Mouse (Mus musculus) CH12.LX (cell line): ENCODE results near the gene Neu2. TPM values are rescaled to one million over a fixed set of nuclear protein-coding genes. Genes with fewer than 3 reads are reported as not detected.

Experiments used
- DNase-seq: peaks from one replicate; pipeline ENCODE4 v3.0.0-alpha.2; 2013; ENCODE audit errors: extremely low read depth
- H3K27ac ChIP-seq: 2 replicates; pipeline ENCODE4 v1.5.1; 2012; ENCODE audit warnings: low read depth, mild to moderate bottlenecking, control low read depth, moderate library complexity; ENCODE audit not compliant: insufficient read depth
- H3K27me3 ChIP-seq: replicated peaks from 2 replicates; pipeline ENCODE3; 2012; ENCODE audit warnings: inconsistent platforms
- H3K36me3 ChIP-seq, 2 experiments: replicated peaks in 1 of 2; 2 replicates each; pipeline versions ENCODE3 to v1.6.1; 2012; ENCODE audit warnings: inconsistent platforms in 1 of 2, low read length in 1 of 2, mild to moderate bottlenecking in 1 of 2, mixed read lengths in 1 of 2, moderate library complexity in 1 of 2; ENCODE audit not compliant: control insufficient read depth in 1 of 2, insufficient read depth in 1 of 2
- H3K4me1 ChIP-seq, 2 experiments: 2 replicates each; pipeline ENCODE4 v1.6.1; 2012; ENCODE audit warnings: inconsistent platforms in 1 of 2, moderate library complexity in 1 of 2; ENCODE audit not compliant: insufficient read depth in 2 of 2, control insufficient read depth in 1 of 2
- H3K4me2 ChIP-seq: 2 replicates; pipeline ENCODE4 v1.6.1; 2012; ENCODE audit warnings: low read depth, mild to moderate bottlenecking, control low read depth; ENCODE audit not compliant: poor library complexity, insufficient read depth, severe bottlenecking
- H3K4me3 ChIP-seq, 3 experiments: fragments of 150-350 bp in 1 of 3; sonication (generic) in 1 of 3; replicated peaks in 1 of 3; 2 replicates each; pipeline versions ENCODE3 to v1.5.1; 2011 to 2012; ENCODE audit warnings: low read depth in 2 of 3, low read length in 2 of 3, mild to moderate bottlenecking in 2 of 3, moderate library complexity in 2 of 3, control low read depth in 1 of 3, improper control_type of control experiment in 1 of 3, inconsistent platforms in 1 of 3, mixed read lengths in 1 of 3; ENCODE audit not compliant: poor library complexity in 1 of 3
- H3K79me2 ChIP-seq: replicated peaks from 2 replicates; pipeline ENCODE4 v1.6.1; 2012; ENCODE audit warnings: mild to moderate bottlenecking, moderate library complexity; ENCODE audit not compliant: control insufficient read depth, poor library complexity, insufficient read depth, severe bottlenecking; ENCODE audit errors: extremely low read depth
- H3K9ac ChIP-seq: 2 replicates; pipeline ENCODE4 v1.6.1; 2012; ENCODE audit warnings: low read depth, mild to moderate bottlenecking, control low read depth, moderate library complexity; ENCODE audit not compliant: insufficient read depth
- H3K9me3 ChIP-seq: replicated peaks from 2 replicates; pipeline ENCODE3; 2012; ENCODE audit warnings: low read length, inconsistent platforms, mixed read lengths
- BHLHE40 ChIP-seq: IDR thresholded peaks from 2 replicates; pipeline ENCODE4 v1.6.1; 2011; ENCODE audit warnings: mild to moderate bottlenecking, low read depth, low read length, improper control_type of control experiment
- CHD1 ChIP-seq: IDR thresholded peaks from 2 replicates; pipeline ENCODE4 v1.6.1; 2012; ENCODE audit warnings: low read depth, low read length, improper control_type of control experiment, inconsistent platforms
- CTCF ChIP-seq, 2 experiments: IDR thresholded peaks in 1 of 2; conservative IDR thresholded peaks in 1 of 2; 2 replicates each; pipeline ENCODE4 v1.5.1; 2011 to 2012; ENCODE audit warnings: low read depth in 2 of 2, low read length in 2 of 2, improper control_type of control experiment in 1 of 2, inconsistent platforms in 1 of 2, mild to moderate bottlenecking in 1 of 2, moderate library complexity in 1 of 2
- E2F4 ChIP-seq: IDR thresholded peaks from 2 replicates; pipeline ENCODE4 v1.6.1; 2011; ENCODE audit warnings: low read depth, low read length, improper control_type of control experiment; ENCODE audit not compliant: insufficient replicate concordance
- ELF1 ChIP-seq: IDR thresholded peaks from 2 replicates; pipeline ENCODE4 v1.6.1; 2014; ENCODE audit warnings: low read depth, mild to moderate bottlenecking, inconsistent platforms, low read length, improper control_type of control experiment
- GABPA ChIP-seq: IDR thresholded peaks from 2 replicates; pipeline ENCODE4 v1.6.1; 2012; ENCODE audit warnings: low read depth, low read length, improper control_type of control experiment, inconsistent platforms; ENCODE audit not compliant: insufficient replicate concordance
- IRF4 ChIP-seq: IDR thresholded peaks from 2 replicates; pipeline ENCODE4 v1.6.1; 2014; ENCODE audit warnings: low read depth, mild to moderate bottlenecking, inconsistent platforms, low read length, improper control_type of control experiment
- JUND ChIP-seq: conservative IDR thresholded peaks from 2 replicates; pipeline ENCODE4 v1.6.1; 2011; ENCODE audit warnings: low read depth, low read length, improper control_type of control experiment
- KAT2A ChIP-seq: IDR thresholded peaks from 2 replicates; pipeline ENCODE4 v1.6.1; 2012; ENCODE audit warnings: low read length, improper control_type of control experiment, inconsistent platforms; ENCODE audit not compliant: insufficient replicate concordance
- MAFK ChIP-seq: IDR thresholded peaks from 2 replicates; pipeline ENCODE4 v1.6.1; 2011; ENCODE audit warnings: low read length, improper control_type of control experiment; ENCODE audit not compliant: insufficient replicate concordance
- MAZ ChIP-seq: IDR thresholded peaks from 2 replicates; pipeline ENCODE4 v1.6.1; 2012; ENCODE audit warnings: low read depth, mild to moderate bottlenecking, inconsistent platforms, low read length, improper control_type of control experiment, moderate library complexity
- MEF2A ChIP-seq: IDR thresholded peaks from 2 replicates; pipeline ENCODE4 v1.6.1; 2014; ENCODE audit warnings: low read depth, mild to moderate bottlenecking, inconsistent platforms, low read length, improper control_type of control experiment, borderline replicate concordance
- MXI1 ChIP-seq: IDR thresholded peaks from 2 replicates; pipeline ENCODE4 v1.6.1; 2011; ENCODE audit warnings: mild to moderate bottlenecking, low read depth, low read length, improper control_type of control experiment
- NELFE ChIP-seq: IDR thresholded peaks from 2 replicates; pipeline ENCODE4 v1.6.1; 2011; ENCODE audit warnings: low read depth, low read length, improper control_type of control experiment
- NRF1 ChIP-seq: IDR thresholded peaks from 2 replicates; pipeline ENCODE4 v1.6.1; 2014; ENCODE audit warnings: low read depth, mild to moderate bottlenecking, inconsistent platforms, low read length, improper control_type of control experiment, moderate library complexity
- PAX5 ChIP-seq: IDR thresholded peaks from 2 replicates; pipeline ENCODE4 v1.6.1; 2012; ENCODE audit warnings: low read length, inconsistent platforms, mixed read lengths
- POLR2A ChIP-seq: IDR thresholded peaks from 2 replicates; pipeline ENCODE4 v1.6.1; 2011; ENCODE audit warnings: low read depth, mild to moderate bottlenecking, improper control_type of control experiment, low read length
- RAD21 ChIP-seq: IDR thresholded peaks from 2 replicates; pipeline ENCODE4 v1.6.1; 2011; ENCODE audit warnings: low read depth, mild to moderate bottlenecking, low read length, improper control_type of control experiment, moderate library complexity
- RCOR1 ChIP-seq: conservative IDR thresholded peaks from 2 replicates; pipeline ENCODE4 v1.6.1; 2012; ENCODE audit warnings: low read depth, mild to moderate bottlenecking, inconsistent platforms, low read length, improper control_type of control experiment
- SIN3A ChIP-seq: IDR thresholded peaks from 2 replicates; pipeline ENCODE4 v1.6.1; 2012; ENCODE audit warnings: low read length, improper control_type of control experiment, inconsistent platforms
- SMC3 ChIP-seq: IDR thresholded peaks from 2 replicates; pipeline ENCODE4 v1.6.1; 2011; ENCODE audit warnings: low read depth, low read length, improper control_type of control experiment
- TBP ChIP-seq: conservative IDR thresholded peaks from 2 replicates; pipeline ENCODE4 v1.6.1; 2011; ENCODE audit warnings: low read depth, low read length, improper control_type of control experiment
- TCF12 ChIP-seq: IDR thresholded peaks from 2 replicates; pipeline ENCODE4 v1.6.1; 2014; ENCODE audit warnings: low read depth, mild to moderate bottlenecking, inconsistent platforms, low read length, improper control_type of control experiment
- UBTF ChIP-seq: IDR thresholded peaks from 2 replicates; pipeline ENCODE4 v1.6.1; 2012; ENCODE audit warnings: low read depth, mild to moderate bottlenecking, inconsistent platforms, low read length, improper control_type of control experiment, moderate library complexity
- USF1 ChIP-seq: IDR thresholded peaks from 2 replicates; pipeline ENCODE4 v1.6.1; 2014; ENCODE audit warnings: low read depth, mild to moderate bottlenecking, inconsistent platforms, low read length, improper control_type of control experiment
- ZKSCAN1 ChIP-seq: IDR thresholded peaks from 2 replicates; pipeline ENCODE4 v1.6.1; 2012; ENCODE audit warnings: low read depth, inconsistent platforms, low read length, improper control_type of control experiment, borderline replicate concordance
- ZNF384 ChIP-seq: IDR thresholded peaks from 2 replicates; pipeline ENCODE4 v1.6.1; 2012; ENCODE audit warnings: low read depth, low read length, improper control_type of control experiment, inconsistent platforms
- dilution Hi-C: fragments of 300-500 bp; cut with MboI; formaldehyde crosslinking; loops from 2 replicates; pipeline ENCODE4 v1.14.3; 2020; ENCODE audit warnings: low sequenced_read_pairs; ENCODE audit not compliant: extremely low pct_unique_long_range_greater_than_20kb, extremely low pct_ligation_motif_present
- in situ Hi-C: fragments of 300-500 bp; cut with MboI; formaldehyde crosslinking; loops from 3 replicates; pipeline ENCODE4 v1.14.3; 2019; ENCODE audit warnings: low sequenced_read_pairs, low pct_ligation_motif_present, low pct_unique_long_range_greater_than_20kb, mixed read lengths
- polyA plus RNA-seq: library from polyadenylated mRNA; unstranded; fragments of >175 nt; gene quantifications from 2 replicates; pipeline ENCODE4 v1.2.1, GENCODE M21; 2012; ENCODE audit warnings: low read depth; ENCODE audit not compliant: insufficient read length
- total RNA-seq, 2 experiments: library from RNA; depleted of rRNA; stranded (reverse); fragments of 300-350 nt in 1 of 2; fragments of >200 nt in 1 of 2; gene quantifications; 2 replicates each; pipeline ENCODE4 v1.2.3; 2012 to 2014

Neu2 gene
- total and polyA plus RNA-seq, 3 experiments, result not detected

GRCm38 (mm10) chr1:87620211-87620668 is 110.6 kb downstream of the Neu2 start, which contains the start of gene Inpp5d (continued):
- TF ChIP-seq IRF4, result peak; percentile 69
- TF ChIP-seq JUND, result no peak
- no peak for TF ChIP-seq USF1
- TF ChIP-seq SMC3, result no peak
- TF ChIP-seq NELFE, result peak; percentile 79
- TF ChIP-seq POLR2A, result peak; percentile 84
- TF ChIP-seq SIN3A, result peak; percentile 75

DNA sequence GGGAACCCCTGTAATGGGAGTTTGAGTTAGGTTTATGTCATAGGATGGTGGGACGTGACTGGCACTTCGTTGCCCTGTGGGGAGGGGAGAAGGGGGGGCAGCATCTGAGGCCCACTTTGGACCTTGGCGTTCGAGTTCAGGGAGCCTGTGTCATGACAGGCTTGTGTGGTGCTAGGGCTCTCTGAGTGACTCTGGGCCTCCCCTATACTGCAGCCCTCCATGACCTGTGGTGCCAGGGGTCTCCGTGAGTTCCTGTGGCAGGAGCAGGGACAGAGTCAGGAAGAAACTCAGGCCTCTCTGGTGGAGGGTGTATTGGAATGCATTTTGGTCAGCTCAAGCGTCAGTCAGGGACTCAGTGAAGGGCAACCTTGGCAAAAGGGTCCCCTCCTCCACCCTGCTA is 111.0 kb downstream of the Neu2 start:
- peak overlapping the region; percentile 87 to 98 (median 94) for H3K4me3 ChIP-seq
- H3K36me3 ChIP-seq, result peaks cover 4 to 27% of the 10 kb centered on the region in 2 experiments
- dilution Hi-C loops, result no loop called here
- no peak for DNase-seq
- H3K27ac ChIP-seq, result peak overlapping the region; percentile 98
- peak overlapping the region; percentile 59 for H3K9ac ChIP-seq
- H3K4me2 ChIP-seq, result peak overlapping the region; percentile 84
- H3K9me3 ChIP-seq, result peaks cover 5% of the 10 kb centered on the region
- peaks cover 48% of the 10 kb centered on the region for H3K79me2 ChIP-seq
- TF ChIP-seq TBP (no peak), PAX5 (no peak), GABPA (no peak), UBTF (no peak), JUND (no peak), ZNF384 (no peak), SMC3 (no peak), BHLHE40 (no peak), TCF12 (no peak), MAZ (no peak), MEF2A (no peak), ZKSCAN1 (no peak), POLR2A (no peak), ELF1 (no peak)
- TF ChIP-seq, all 38 proteins: peak for 0
- in situ Hi-C loops, result no loop called here
- H3K4me1 ChIP-seq, result peaks cover 17 to 40% of the 10 kb centered on the region in 2 experiments
- H3K27me3 ChIP-seq, result no peaks in the 10 kb centered on the region

DNA sequence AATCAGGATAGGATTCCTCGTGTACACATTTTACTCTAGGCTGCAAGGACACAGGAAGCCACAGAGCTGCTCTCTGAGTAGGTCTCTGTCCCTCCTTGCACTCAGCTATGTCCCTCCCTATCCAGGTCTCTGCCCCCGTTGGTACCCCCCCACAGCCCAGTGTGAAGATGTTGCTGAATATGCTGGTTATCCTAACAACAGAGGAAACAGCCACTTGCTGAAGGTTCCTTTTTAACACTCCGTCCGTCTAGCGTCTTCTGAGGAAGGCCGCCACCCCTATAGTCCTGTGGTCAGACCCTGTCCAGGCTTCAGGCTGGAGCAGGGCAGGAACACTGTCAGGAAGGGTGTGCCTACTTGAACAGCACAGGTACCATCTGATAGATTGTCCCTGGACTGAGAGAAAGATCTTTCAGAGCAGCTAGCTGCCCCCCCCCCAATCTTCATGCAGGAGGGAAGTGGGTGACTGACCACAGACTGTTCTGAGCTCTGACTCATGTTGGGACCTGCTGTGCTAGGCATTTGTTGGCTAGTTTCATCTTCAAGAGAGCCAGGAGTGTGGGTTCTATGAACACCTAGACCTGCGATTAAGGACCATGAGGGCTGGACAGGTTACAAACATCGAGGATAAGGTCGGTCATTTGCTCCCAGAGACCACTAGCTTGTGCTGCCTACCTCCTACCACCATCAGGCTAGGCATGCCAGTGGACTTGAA is 111.6 kb downstream of the Neu2 start:
- H3K9me3 ChIP-seq, result peaks cover 5% of the 10 kb centered on the region
- H3K4me2 ChIP-seq, result peak overlapping the region; percentile 84
- peaks cover 4 to 28% of the 10 kb centered on the region in 2 experiments for H3K36me3 ChIP-seq
- peak overlapping the region; percentile 59 for H3K9ac ChIP-seq
- no peaks in the 10 kb centered on the region for H3K27me3 ChIP-seq
- DNase-seq, result peak; percentile 74
- peak overlapping the region; percentile 87 to 98 (median 94) for H3K4me3 ChIP-seq
- dilution Hi-C loops, result no loop called here
- peaks cover 19 to 45% of the 10 kb centered on the region in 2 experiments for H3K4me1 ChIP-seq
- peaks cover 52% of the 10 kb centered on the region for H3K79me2 ChIP-seq
- in situ Hi-C loops, result no loop called here
- peak overlapping the region; percentile 98 for H3K27ac ChIP-seq
- TF ChIP-seq PAX5, result no peak
- no peak for TF ChIP-seq UBTF
- TF ChIP-seq NRF1, result no peak
- TF ChIP-seq MAZ, result peak; percentile 46; the same call in 1 of the 2 replicates
- TF ChIP-seq ZNF384, result no peak
- TF ChIP-seq CTCF (conservative IDR thresholded peaks at IDR 0.05 in 1 of 2, IDR thresholded peaks at IDR 0.05 in 1 of 2; ENCODE audit: low read depth in 2 of 2, low read length in 2 of 2), result no peak
- 0 out of 2 replicates have a peak, but pooled peaks have one; percentile 46 for TF ChIP-seq MXI1
- TF ChIP-seq KAT2A, result 0 out of 2 replicates have a peak, but pooled peaks have one; percentile 18
- TF ChIP-seq RAD21, result no peak; the same call in 1 of the 2 replicates
- 0 out of 2 replicates have a peak, but pooled peaks have one; percentile 4 for TF ChIP-seq ELF1
- no peak for TF ChIP-seq BHLHE40
- TF ChIP-seq E2F4, result no peak
- no peak for TF ChIP-seq MEF2A
- no peak for TF ChIP-seq RCOR1
- peak; percentile 31; the same call in 1 of the 2 replicates for TF ChIP-seq JUND
- 0 out of 2 replicates have a peak, but pooled peaks have one; percentile 22 for TF ChIP-seq NELFE
- TF ChIP-seq MAFK, result no peak
- TF ChIP-seq GABPA, result no peak
- TF ChIP-seq SIN3A, result 0 out of 2 replicates have a peak, but pooled peaks have one; percentile 30
- TF ChIP-seq CHD1, result peak; percentile 84
